Mouse (Mus musculus) ES-E14 (cell line): ENCODE results near the gene Nxpe3.

Experiments
- CHD2 ChIP-seq: IDR thresholded peaks from 2 replicates; pipeline ENCODE4 v1.6.1; 2014; ENCODE audit warnings: mild to moderate bottlenecking, low read depth, low read length, inconsistent platforms
- HCFC1 ChIP-seq: IDR thresholded peaks from 2 replicates; pipeline ENCODE4 v1.6.1; 2012; ENCODE audit warnings: low read length, inconsistent platforms, borderline replicate concordance; ENCODE audit not compliant: insufficient read depth
- ZC3H11A ChIP-seq: IDR thresholded peaks from 2 replicates; pipeline ENCODE4 v1.6.1; 2012; ENCODE audit warnings: low read depth, mild to moderate bottlenecking, inconsistent platforms, low read length, borderline replicate concordance

DNA sequence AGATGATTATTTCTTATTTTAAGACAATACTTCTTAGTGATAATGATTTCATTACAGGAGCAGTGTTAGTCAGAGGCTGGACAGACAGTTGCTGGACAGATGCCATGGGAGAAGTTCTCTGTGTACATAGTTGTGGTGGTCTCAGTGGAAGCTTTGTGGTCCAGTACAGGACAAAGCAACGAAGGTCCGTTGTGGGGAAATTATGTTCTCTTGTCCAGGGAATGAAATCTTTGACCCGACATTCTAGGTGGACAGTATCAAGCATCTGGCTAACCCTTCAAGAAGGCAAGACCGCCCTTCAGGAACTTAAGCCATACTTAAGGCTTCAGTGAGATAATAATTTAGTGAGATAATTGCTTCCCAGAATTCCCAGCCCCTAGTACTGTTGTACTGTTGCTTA is 43.7 kb upstream of the Nxpe3 start:
- no peak for TF ChIP-seq CHD2
- TF ChIP-seq ZC3H11A, result no peak
- no peak for TF ChIP-seq HCFC1
